Mouse (Mus musculus) liver, embryonic 15.5 days (tissue): Measurements from ENCODE around the gene Arhgef7. TPM values are rescaled to one million over a fixed set of nuclear protein-coding genes. Genes with fewer than 3 reads are reported as not detected.

Experiments
- ATAC-seq: fragments of 200-750 bp; cut with Nextera tagmentation; 2 replicates; pipeline ENCODE4 v1.8.0; 2017; ENCODE audit warnings: moderate number of reproducible peaks, mild to moderate bottlenecking, moderate library complexity; ENCODE audit not compliant: insufficient read depth
- H3K27ac ChIP-seq: fragments of 300-500 bp; sonication (generic); replicated peaks from 2 replicates; pipeline ENCODE4 v1.5.1; 2015; ENCODE audit warnings: mild to moderate bottlenecking, inconsistent platforms
- H3K27me3 ChIP-seq: fragments of 300-500 bp; sonication (generic); 2 replicates; pipeline ENCODE4 v1.6.1; 2015; ENCODE audit warnings: mild to moderate bottlenecking, inconsistent platforms
- H3K36me3 ChIP-seq: fragments of 300-500 bp; sonication (generic); replicated peaks from 2 replicates; pipeline ENCODE4 v1.6.1; 2015; ENCODE audit warnings: moderate library complexity, mild to moderate bottlenecking, inconsistent platforms
- H3K4me1 ChIP-seq: fragments of 300-500 bp; sonication (generic); replicated peaks from 2 replicates; pipeline ENCODE4 v1.6.1; 2015; ENCODE audit warnings: inconsistent platforms
- H3K4me2 ChIP-seq: fragments of 300-500 bp; sonication (generic); 2 replicates; pipeline ENCODE4 v1.6.1; 2015; ENCODE audit warnings: moderate library complexity, mild to moderate bottlenecking, inconsistent platforms
- H3K4me3 ChIP-seq: fragments of 300-500 bp; sonication (generic); replicated peaks from 2 replicates; pipeline ENCODE4 v1.5.1; 2015; ENCODE audit warnings: mild to moderate bottlenecking, inconsistent platforms
- H3K9ac ChIP-seq: fragments of 300-500 bp; sonication (generic); 2 replicates; pipeline ENCODE4 v1.6.1; 2015; ENCODE audit warnings: moderate library complexity, mild to moderate bottlenecking, inconsistent platforms
- H3K9me3 ChIP-seq: fragments of 300-500 bp; sonication (generic); replicated peaks from 2 replicates; pipeline ENCODE4 v1.6.1; 2016; ENCODE audit warnings: inconsistent platforms
- WGBS: fragments of 180-500 bp; shearing (Covaris S2); methylation state at CpG from one replicate; pipeline ENCODE4 v1.1.7; 2015; ENCODE audit warnings: mixed read lengths; ENCODE audit not compliant: insufficient replicate concordance; 5-methylcytosine and 5-hydroxymethylcytosine counted together
- polyA plus RNA-seq: library from polyadenylated mRNA; unstranded; fragments of >200 nt; fragmentation: Nextera tagmentation; extraction: Ambion mirVana; gene quantifications from 2 replicates; pipeline ENCODE4 v1.2.1, GENCODE M21; 2015

The Arhgef7 gene
- polyA plus RNA-seq, 1 experiment from 2014 or later = 9.5 TPM

GRCm38 (mm10) chr8:11780641-11781040 lies 53.1 kb downstream of the Arhgef7 start:
- H3K27ac ChIP-seq = no peak overlapping the region
- WGBS = 67% methylated on average over 4 of the region's 4 CpGs
- peaks cover 33% of the 10 kb centered on the region for H3K36me3 ChIP-seq
- H3K4me3 ChIP-seq = no peak overlapping the region
- no peak overlapping the region for H3K9ac ChIP-seq
- H3K4me2 ChIP-seq = no peak overlapping the region
- no peak for ATAC-seq
- H3K4me1 ChIP-seq = peaks cover 20% of the 10 kb centered on the region
- no peaks in the 10 kb centered on the region for H3K9me3 ChIP-seq
- no peaks in the 10 kb centered on the region for H3K27me3 ChIP-seq

GRCm38 (mm10) chr8:11782607-11783006 lies 55.1 kb downstream of the Arhgef7 start:
- Histone ChIP-seq H3K36me3 (peaks cover 42% of the 10 kb centered on the region), H3K9me3 (no peaks in the 10 kb centered on the region), H3K4me3 (no peak overlapping the region), H3K9ac (no peak overlapping the region), H3K27me3 (no peaks in the 10 kb centered on the region), H3K4me2 (no peak overlapping the region), H3K27ac (no peak overlapping the region), H3K4me1 (peaks cover 12% of the 10 kb centered on the region; the same call in 1 of the 2 replicates)
- 76% methylated on average over 6 of the region's 6 CpGs for WGBS
- ATAC-seq = no peak

- no peak overlapping the region for H3K27ac ChIP-seq
- no peak overlapping the region for H3K9ac ChIP-seq
- H3K4me1 ChIP-seq = peaks cover 10% of the 10 kb centered on the region; the same call in 1 of the 2 replicates
- peaks cover 45% of the 10 kb centered on the region for H3K36me3 ChIP-seq
- no peaks in the 10 kb centered on the region for H3K9me3 ChIP-seq
- H3K4me3 ChIP-seq = no peak overlapping the region
- ATAC-seq = no peak
- H3K27me3 ChIP-seq = no peaks in the 10 kb centered on the region
- 78% methylated on average over 7 of the region's 7 CpGs for WGBS
- no peak overlapping the region for H3K4me2 ChIP-seq
Observed at GRCm38 (mm10) chr8:11783861-11784594, 56.5 kb downstream of the Arhgef7 start.

GRCm38 (mm10) chr8:11785121-11785520 lies 57.6 kb downstream of the Arhgef7 start:
- no peak for ATAC-seq
- no peak overlapping the region for H3K27ac ChIP-seq
- H3K27me3 ChIP-seq = no peaks in the 10 kb centered on the region
- no peak overlapping the region for H3K9ac ChIP-seq
- H3K4me3 ChIP-seq = no peak overlapping the region
- H3K9me3 ChIP-seq = no peaks in the 10 kb centered on the region
- peaks cover 2% of the 10 kb centered on the region; the same call in 1 of the 2 replicates for H3K4me1 ChIP-seq
- whole genome bisulfite sequencing = 57% methylated on average over 4 of the region's 4 CpGs
- H3K36me3 ChIP-seq = peaks cover 47% of the 10 kb centered on the region
- H3K4me2 ChIP-seq = no peak overlapping the region

GRCm38 (mm10) chr8:11785539-11786046 lies 58.1 kb downstream of the Arhgef7 start:
- 64% methylated on average over 9 of the region's 9 CpGs for WGBS
- H3K27ac ChIP-seq = no peak overlapping the region
- H3K9me3 ChIP-seq = no peaks in the 10 kb centered on the region
- no peak for ATAC-seq
- no peak overlapping the region for H3K9ac ChIP-seq
- peaks cover 2% of the 10 kb centered on the region; the same call in 1 of the 2 replicates for H3K4me1 ChIP-seq
- peaks cover 47% of the 10 kb centered on the region for H3K36me3 ChIP-seq
- no peaks in the 10 kb centered on the region for H3K27me3 ChIP-seq
- no peak overlapping the region for H3K4me3 ChIP-seq
- H3K4me2 ChIP-seq = no peak overlapping the region

GRCm38 (mm10) chr8:11788252-11788651 lies 60.7 kb downstream of the Arhgef7 start:
- no peak for ATAC-seq
- H3K9me3 ChIP-seq = no peaks in the 10 kb centered on the region
- no peak overlapping the region for H3K4me2 ChIP-seq
- H3K4me1 ChIP-seq = peaks cover 2% of the 10 kb centered on the region; the same call in 1 of the 2 replicates
- no peaks in the 10 kb centered on the region for H3K27me3 ChIP-seq
- no peak overlapping the region for H3K9ac ChIP-seq
- no peak overlapping the region for H3K27ac ChIP-seq
- peaks cover 48% of the 10 kb centered on the region for H3K36me3 ChIP-seq
- 48% methylated on average over 8 of the region's 8 CpGs for WGBS
- H3K4me3 ChIP-seq = no peak overlapping the region

- Histone ChIP-seq H3K36me3 (peaks cover 39% of the 10 kb centered on the region), H3K4me2 (no peak overlapping the region), H3K4me1 (peaks cover 2% of the 10 kb centered on the region; the same call in 1 of the 2 replicates), H3K9ac (no peak overlapping the region), H3K4me3 (no peak overlapping the region), H3K27ac (no peak overlapping the region), H3K9me3 (no peaks in the 10 kb centered on the region), H3K27me3 (no peaks in the 10 kb centered on the region)
- WGBS = 69% methylated on average over 5 of the region's 5 CpGs
- ATAC-seq = no peak
Observed at GRCm38 (mm10) chr8:11789168-11789567, 61.6 kb downstream of the Arhgef7 start.

GRCm38 (mm10) chr8:11794956-11795355 lies 67.4 kb downstream of the Arhgef7 start:
- H3K4me1 ChIP-seq = no peaks in the 10 kb centered on the region
- H3K9ac ChIP-seq = no peak overlapping the region
- no peak overlapping the region for H3K27ac ChIP-seq
- H3K36me3 ChIP-seq = peaks cover 31% of the 10 kb centered on the region
- H3K4me3 ChIP-seq = no peak overlapping the region
- no peaks in the 10 kb centered on the region for H3K27me3 ChIP-seq
- ATAC-seq = no peak
- H3K9me3 ChIP-seq = no peaks in the 10 kb centered on the region
- no peak overlapping the region for H3K4me2 ChIP-seq

GRCm38 (mm10) chr8:11797128-11797527 lies 69.6 kb downstream of the Arhgef7 start:
- peaks cover 37% of the 10 kb centered on the region for H3K36me3 ChIP-seq
- 0 out of 2 replicates have a peak, but pooled peaks cover 3% of the 10 kb centered on the region for H3K4me1 ChIP-seq
- no peak for ATAC-seq
- no peak overlapping the region for H3K27ac ChIP-seq
- no peak overlapping the region for H3K4me2 ChIP-seq
- no peak overlapping the region for H3K9ac ChIP-seq
- no peaks in the 10 kb centered on the region for H3K27me3 ChIP-seq
- H3K4me3 ChIP-seq = no peak overlapping the region
- H3K9me3 ChIP-seq = no peaks in the 10 kb centered on the region
- WGBS = 68% methylated on average over 8 of the region's 8 CpGs

- no peak for ATAC-seq
- Histone ChIP-seq H3K27ac (no peak overlapping the region), H3K9me3 (no peaks in the 10 kb centered on the region), H3K4me3 (no peak overlapping the region), H3K27me3 (no peaks in the 10 kb centered on the region), H3K9ac (no peak overlapping the region), H3K4me1 (0 out of 2 replicates have a peak, but pooled peaks cover 3% of the 10 kb centered on the region), H3K4me2 (no peak overlapping the region), H3K36me3 (peaks cover 36% of the 10 kb centered on the region)
- 70% methylated on average over 14 of the region's 14 CpGs for WGBS
Observed at GRCm38 (mm10) chr8:11797729-11798479, 70.4 kb downstream of the Arhgef7 start.

GRCm38 (mm10) chr8:11798480-11798867 lies 71.0 kb downstream of the Arhgef7 start:
- H3K9me3 ChIP-seq = no peaks in the 10 kb centered on the region
- no peak overlapping the region for H3K4me2 ChIP-seq
- 0 out of 2 replicates have a peak, but pooled peaks cover 3% of the 10 kb centered on the region for H3K4me1 ChIP-seq
- H3K9ac ChIP-seq = no peak overlapping the region
- H3K27ac ChIP-seq = no peak overlapping the region
- peaks cover 41% of the 10 kb centered on the region for H3K36me3 ChIP-seq
- no peaks in the 10 kb centered on the region for H3K27me3 ChIP-seq
- no peak overlapping the region for H3K4me3 ChIP-seq
- ATAC-seq = no peak
- WGBS = 70% methylated on average over 4 of the region's 4 CpGs
